25 mouse cellular contexts compared by ENCODE assay signal in genomic region chr3:140510835-140511234, GRCm38 (mm10).
DNase-seq lines count a peak whose midpoint lies in the region; ATAC-seq lines count a peak whose summit lies in the region.
"Had no signal": no experiment of that assay in that cellular context is flagged by ENCODE, and none has a peak within 500 bp of the region (broad histone marks: within the 10 kb centered on the region; RNA-seq: fewer than 3 reads in every experiment).

No protein-coding gene starts in this region.

- H3K4me1 ChIP-seq in heart, embryonic 12.5 days (replicated peaks), result no peaks in the 10 kb centered on the region
- H3K4me1 ChIP-seq: embryonic facial prominence, embryonic 12.5 days; forebrain, embryonic 12.5 days; heart, embryonic 15.5 days; midbrain, embryonic 15.5 days; neural tube, embryonic 12.5 days had no signal

- ATAC-seq in heart, embryonic 12.5 days (ENCODE audit: insufficient number of reproducible peaks, low FRiP score), result no peak
- ATAC-seq in erythroid progenitor cell, adult 5-6 weeks (replicated peaks; ENCODE audit: low FRiP score, poor library complexity, severe bottlenecking), result no peak
- ATAC-seq: midbrain, embryonic 15.5 days had no signal

- H3K4me2 ChIP-seq in heart, embryonic 12.5 days, result no peak overlapping the region
- H3K4me2 ChIP-seq: embryonic facial prominence, embryonic 12.5 days; forebrain, embryonic 12.5 days; heart, embryonic 15.5 days; hindbrain, embryonic 14.5 days; midbrain, embryonic 15.5 days; neural tube, embryonic 12.5 days had no signal

- intact Hi-C loops in heart, postnatal 14 days (cut with DNase I), result no loop called here

- H3K9me3 ChIP-seq in heart, embryonic 12.5 days (replicated peaks), result no peaks in the 10 kb centered on the region
- H3K9me3 ChIP-seq: embryonic facial prominence, embryonic 12.5 days; forebrain, embryonic 12.5 days; heart, embryonic 15.5 days; midbrain, embryonic 15.5 days; neural tube, embryonic 12.5 days had no signal

- DNase-seq in heart, adult 8-10 months (ENCODE audit: low spot score), result peak; percentile 27
- DNase-seq in heart, adult 9 months (ENCODE audit: low spot score in 2 of 2), result peak; percentile 53 to 62
- peak; percentile 7 to 28 for DNase-seq in heart, postnatal 14 days
- peak; percentile 30 for DNase-seq in lung, postnatal 25 days (ENCODE audit: low spot score)
- no peak for DNase-seq in thymus, adult 18-20 months
- DNase-seq: adrenal gland, adult 2 months; B cell, adult 2 months; cerebellum, adult 18-20 months; cerebellum, postnatal 25 days; gastrocnemius, postnatal 36 days; kidney, adult 8-10 months; kidney, postnatal 25 days; layer of hippocampus, postnatal 36 days; right cerebral cortex, postnatal 25 days; spleen, adult 18-20 months; thymus, postnatal 14 days had no signal

- H3K27ac ChIP-seq in heart, embryonic 12.5 days (ENCODE audit: poor library complexity, severe bottlenecking), result no peak overlapping the region
- H3K27ac ChIP-seq: embryonic facial prominence, embryonic 12.5 days; forebrain, embryonic 12.5 days; heart, embryonic 15.5 days; hindbrain, embryonic 14.5 days; layer of hippocampus, adult 2 months; midbrain, embryonic 15.5 days; neural tube, embryonic 12.5 days had no signal

- no peaks in the 10 kb centered on the region for H3K27me3 ChIP-seq in heart, embryonic 12.5 days (replicated peaks)
- H3K27me3 ChIP-seq: embryonic facial prominence, embryonic 12.5 days; forebrain, embryonic 12.5 days; heart, embryonic 15.5 days; midbrain, embryonic 15.5 days; neural tube, embryonic 12.5 days had no signal

- no peak overlapping the region for H3K4me3 ChIP-seq in heart, embryonic 12.5 days
- H3K4me3 ChIP-seq: embryonic facial prominence, embryonic 12.5 days; forebrain, embryonic 12.5 days; heart, embryonic 15.5 days; layer of hippocampus, adult 2 months; midbrain, embryonic 15.5 days; neural tube, embryonic 12.5 days had no signal

- no peaks in the 10 kb centered on the region for H3K36me3 ChIP-seq in heart, embryonic 12.5 days
- H3K36me3 ChIP-seq: embryonic facial prominence, embryonic 12.5 days; forebrain, embryonic 12.5 days; heart, embryonic 15.5 days; midbrain, embryonic 15.5 days; neural tube, embryonic 12.5 days had no signal

- no peak overlapping the region for H3K9ac ChIP-seq in heart, embryonic 12.5 days
- H3K9ac ChIP-seq: embryonic facial prominence, embryonic 12.5 days; forebrain, embryonic 12.5 days; heart, embryonic 15.5 days; hindbrain, embryonic 14.5 days; midbrain, embryonic 15.5 days; neural tube, embryonic 12.5 days had no signal

Comparison
In these comparisons a context has a peak if more than half of its experiments do, and no peak if none do; other contexts are left out.
1. DNase-seq: peak in heart, adult 8-10 months (single experiment), heart, adult 9 months (2 of 2), heart, postnatal 14 days (2 of 2) and lung, postnatal 25 days (single experiment); none in thymus, adult 18-20 months (0 of 2).